Mouse (Mus musculus): ENCODE measurements around the gene Fgfr2. TPM values are rescaled to one million over a fixed set of nuclear protein-coding genes. Genes with fewer than 3 reads are reported as not detected.

The Fgfr2 gene
- polyA plus RNA-seq, 1 experiment from 2014 or later: 67.0 TPM

GRCm38 (mm10) chr7:132154368-132154961 is 968.7 kb downstream of the Fgfr2 start, which contains the start of gene Cpxm2:
Gene Cpxm2 (minus strand): TSS chr7:132154739.
- peak within 1 kb of the TSS; percentile 40 for H3K4me3 ChIP-seq (replicated peaks)
- peaks cover 10% of the 10 kb centered on the region for H3K4me1 ChIP-seq (replicated peaks)
- H3K9me3 ChIP-seq: no peaks in the 10 kb centered on the region
- peak within 1 kb of the TSS; percentile 91 for H3K4me2 ChIP-seq (replicated peaks)
- peaks cover 19% of the 10 kb centered on the region for H3K27me3 ChIP-seq (replicated peaks)
- peak within 1 kb of the TSS; percentile 35; the same call in 1 of the 2 replicates for H3K9ac ChIP-seq
- peak; percentile 81 for ATAC-seq
- no peaks in the 10 kb centered on the region for H3K36me3 ChIP-seq
- 2% methylated on average over 42 of the region's 43 CpGs for WGBS
- no peak within 1 kb of the TSS for H3K27ac ChIP-seq

- H3K4me3 ChIP-seq (replicated peaks): no peak overlapping the region
- H3K9ac ChIP-seq: no peak overlapping the region
- no peaks in the 10 kb centered on the region for H3K9me3 ChIP-seq
- ATAC-seq: no peak
- H3K36me3 ChIP-seq: no peaks in the 10 kb centered on the region
- H3K27ac ChIP-seq: no peak overlapping the region
- peaks cover 10% of the 10 kb centered on the region for H3K4me1 ChIP-seq (replicated peaks)
- H3K4me2 ChIP-seq (replicated peaks): peak overlapping the region; percentile 91
- H3K27me3 ChIP-seq (replicated peaks): peaks cover 19% of the 10 kb centered on the region
- WGBS: 45% methylated on average over 6 of the region's 6 CpGs
These were observed 969.4 kb downstream of the Fgfr2 start for GRCm38 (mm10) chr7:132153725-132154147.

- WGBS: 82% methylated on average over 15 of the region's 15 CpGs
- H3K27me3 ChIP-seq (replicated peaks): no peaks in the 10 kb centered on the region
- no peak overlapping the region for H3K27ac ChIP-seq
- H3K9me3 ChIP-seq: no peaks in the 10 kb centered on the region
- H3K4me2 ChIP-seq (replicated peaks): no peak overlapping the region
- H3K9ac ChIP-seq: no peak overlapping the region
- ATAC-seq: no peak
- H3K4me1 ChIP-seq (replicated peaks): no peaks in the 10 kb centered on the region
- no peaks in the 10 kb centered on the region for H3K36me3 ChIP-seq
- H3K4me3 ChIP-seq (replicated peaks): no peak overlapping the region
These were observed 977.8 kb downstream of the Fgfr2 start for GRCm38 (mm10) chr7:132145227-132145800.

- Histone ChIP-seq H3K9ac (no peak overlapping the region), H3K4me3 (replicated peaks) (no peak overlapping the region), H3K4me1 (replicated peaks) (no peaks in the 10 kb centered on the region), H3K4me2 (replicated peaks) (no peak overlapping the region), H3K27me3 (replicated peaks) (no peaks in the 10 kb centered on the region), H3K27ac (no peak overlapping the region), H3K9me3 (no peaks in the 10 kb centered on the region), H3K36me3 (no peaks in the 10 kb centered on the region)
- WGBS: 89% methylated on average over 6 of the region's 6 CpGs
- ATAC-seq: no peak
These were observed 994.5 kb downstream of the Fgfr2 start for GRCm38 (mm10) chr7:132128687-132129086.

- Histone ChIP-seq H3K4me3 (replicated peaks) (no peak overlapping the region), H3K4me1 (replicated peaks) (no peaks in the 10 kb centered on the region), H3K9ac (no peak overlapping the region), H3K36me3 (no peaks in the 10 kb centered on the region), H3K27me3 (replicated peaks) (no peaks in the 10 kb centered on the region), H3K9me3 (no peaks in the 10 kb centered on the region), H3K27ac (no peak overlapping the region), H3K4me2 (replicated peaks) (no peak overlapping the region)
- ATAC-seq: no peak
- WGBS: 76% methylated on average over 7 of the region's 7 CpGs
These were observed 998.2 kb downstream of the Fgfr2 start for GRCm38 (mm10) chr7:132124948-132125347.

- no peak overlapping the region for H3K9ac ChIP-seq
- no peak overlapping the region for H3K4me2 ChIP-seq (replicated peaks)
- H3K27ac ChIP-seq: no peak overlapping the region
- H3K36me3 ChIP-seq: no peaks in the 10 kb centered on the region
- no peaks in the 10 kb centered on the region for H3K9me3 ChIP-seq
- 65% methylated on average over 7 of the region's 7 CpGs for WGBS
- no peak overlapping the region for H3K4me3 ChIP-seq (replicated peaks)
- no peaks in the 10 kb centered on the region for H3K27me3 ChIP-seq (replicated peaks)
- H3K4me1 ChIP-seq (replicated peaks): no peaks in the 10 kb centered on the region
- ATAC-seq: no peak
These were observed 999.9 kb downstream of the Fgfr2 start for GRCm38 (mm10) chr7:132123211-132123610.

- no peak for ATAC-seq
- H3K4me1 ChIP-seq (replicated peaks): no peaks in the 10 kb centered on the region
- no peaks in the 10 kb centered on the region for H3K27me3 ChIP-seq (replicated peaks)
- H3K9me3 ChIP-seq: no peaks in the 10 kb centered on the region
- no peak overlapping the region for H3K4me3 ChIP-seq (replicated peaks)
- H3K27ac ChIP-seq: no peak overlapping the region
- no peak overlapping the region for H3K9ac ChIP-seq
- no peak overlapping the region for H3K4me2 ChIP-seq (replicated peaks)
- 80% methylated on average over 4 of the region's 4 CpGs for WGBS
- H3K36me3 ChIP-seq: no peaks in the 10 kb centered on the region
These were observed 1003.3 kb downstream of the Fgfr2 start for GRCm38 (mm10) chr7:132119817-132120216.

- H3K27ac ChIP-seq: no peak overlapping the region
- no peak overlapping the region for H3K9ac ChIP-seq
- no peak overlapping the region for H3K4me2 ChIP-seq (replicated peaks)
- no peaks in the 10 kb centered on the region for H3K9me3 ChIP-seq
- no peaks in the 10 kb centered on the region for H3K27me3 ChIP-seq (replicated peaks)
- H3K4me1 ChIP-seq (replicated peaks): no peaks in the 10 kb centered on the region; the same call in 1 of the 2 replicates
- WGBS: 63% methylated on average over 5 of the region's 5 CpGs
- no peak overlapping the region for H3K4me3 ChIP-seq (replicated peaks)
- H3K36me3 ChIP-seq: no peaks in the 10 kb centered on the region
- ATAC-seq: 0 out of 2 replicates have a peak, but pooled peaks have one; percentile 45
These were observed 1011.4 kb downstream of the Fgfr2 start for GRCm38 (mm10) chr7:132111770-132112169.

GRCm38 (mm10) chr7:132110308-132110707 is 1012.8 kb downstream of the Fgfr2 start:
- Histone ChIP-seq H3K4me2 (replicated peaks) (no peak overlapping the region), H3K9me3 (no peaks in the 10 kb centered on the region), H3K4me1 (replicated peaks) (no peaks in the 10 kb centered on the region; the same call in 1 of the 2 replicates), H3K9ac (no peak overlapping the region), H3K36me3 (no peaks in the 10 kb centered on the region), H3K27ac (no peak overlapping the region), H3K27me3 (replicated peaks) (no peaks in the 10 kb centered on the region), H3K4me3 (replicated peaks) (no peak overlapping the region)
- 73% methylated on average over 3 of the region's 3 CpGs for WGBS
- no peak for ATAC-seq

- no peak overlapping the region for H3K4me2 ChIP-seq (replicated peaks)
- 84% methylated on average over 4 of the region's 4 CpGs for WGBS
- no peak overlapping the region for H3K4me3 ChIP-seq (replicated peaks)
- no peaks in the 10 kb centered on the region for H3K27me3 ChIP-seq (replicated peaks)
- no peaks in the 10 kb centered on the region for H3K36me3 ChIP-seq
- H3K9ac ChIP-seq: no peak overlapping the region
- H3K9me3 ChIP-seq: no peaks in the 10 kb centered on the region
- no peak overlapping the region for H3K27ac ChIP-seq
- no peaks in the 10 kb centered on the region; the same call in 1 of the 2 replicates for H3K4me1 ChIP-seq (replicated peaks)
- no peak for ATAC-seq
These were observed 1016.3 kb downstream of the Fgfr2 start for GRCm38 (mm10) chr7:132106891-132107290.

GRCm38 (mm10) chr7:132105326-132105725 is 1017.8 kb downstream of the Fgfr2 start:
- Histone ChIP-seq H3K36me3 (no peaks in the 10 kb centered on the region), H3K27me3 (replicated peaks) (no peaks in the 10 kb centered on the region), H3K27ac (no peak overlapping the region), H3K9me3 (no peaks in the 10 kb centered on the region), H3K4me2 (replicated peaks) (no peak overlapping the region), H3K9ac (no peak overlapping the region), H3K4me1 (replicated peaks) (no peaks in the 10 kb centered on the region), H3K4me3 (replicated peaks) (no peak overlapping the region)
- WGBS: 75% methylated on average over 4 of the region's 4 CpGs
- ATAC-seq: no peak

- 30% methylated on average over 4 of the region's 4 CpGs for WGBS
- no peak for ATAC-seq
- no peaks in the 10 kb centered on the region for H3K9me3 ChIP-seq
These were observed 1024.7 kb downstream of the Fgfr2 start for GRCm38 (mm10) chr7:132098441-132098840.

GRCm38 (mm10) chr7:132094666-132095065 is 1028.5 kb downstream of the Fgfr2 start:
- Histone ChIP-seq H3K9me3 (no peaks in the 10 kb centered on the region), H3K4me2 (replicated peaks) (no peak overlapping the region), H3K36me3 (no peaks in the 10 kb centered on the region), H3K27ac (no peak overlapping the region), H3K9ac (no peak overlapping the region), H3K4me1 (replicated peaks) (no peaks in the 10 kb centered on the region), H3K27me3 (replicated peaks) (no peaks in the 10 kb centered on the region), H3K4me3 (replicated peaks) (no peak overlapping the region)
- WGBS: 51% methylated on average over 7 of the region's 7 CpGs
- ATAC-seq: no peak

More at GRCm38 (mm10) chr7:132098441-132098840, 1024.7 kb downstream of the Fgfr2 start:
- Histone ChIP-seq H3K4me3 (replicated peaks) (no peak overlapping the region), H3K36me3 (no peaks in the 10 kb centered on the region), H3K4me2 (replicated peaks) (no peak overlapping the region), H3K27me3 (replicated peaks) (no peaks in the 10 kb centered on the region), H3K9ac (no peak overlapping the region), H3K27ac (no peak overlapping the region), H3K4me1 (replicated peaks) (no peaks in the 10 kb centered on the region)
